Mouse (Mus musculus): ENCODE results near the gene Mip. TPM values are rescaled to one million over a fixed set of nuclear protein-coding genes. Genes with fewer than 3 reads are reported as not detected.
"Not testable (repeated sequence)": the region's sequence is repeated elsewhere in the genome, so short reads cannot be mapped to it uniquely, and the experiment has no call there.

Mip gene
- polyA plus RNA-seq, 1 experiment, result not detected

DNA sequence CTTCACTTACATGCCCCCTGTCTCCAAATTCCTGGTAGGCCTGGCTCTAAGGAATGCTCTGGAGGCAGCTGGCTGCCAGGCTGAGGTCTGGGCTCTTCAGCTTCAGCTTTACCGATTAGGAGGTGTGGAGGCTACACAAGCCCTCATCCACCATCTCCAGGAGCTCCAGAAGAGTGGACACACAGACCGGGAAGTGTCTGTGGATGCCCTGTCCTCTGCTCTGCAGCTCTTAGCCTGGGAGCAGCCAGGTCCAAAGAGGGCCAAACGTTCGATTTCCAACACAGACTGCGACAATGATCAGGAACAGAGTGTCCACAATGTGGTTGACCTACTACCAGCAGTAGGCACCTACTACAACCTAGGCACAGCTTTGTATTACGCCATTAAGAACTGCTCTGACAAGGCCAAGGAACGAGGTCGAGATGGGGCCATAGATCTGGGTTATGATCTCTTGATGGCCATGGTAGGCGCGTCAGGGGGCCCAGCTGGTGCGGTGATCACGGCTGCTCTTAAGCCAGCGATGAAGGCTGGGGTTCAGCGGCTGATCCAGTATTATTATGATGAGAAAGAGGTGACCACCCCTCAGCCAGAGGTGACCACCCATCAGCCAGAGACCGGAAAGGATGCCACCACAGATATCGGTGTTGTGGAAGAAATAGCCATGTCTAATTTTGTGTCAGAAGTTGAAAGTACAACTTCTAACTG, 43.7 kb downstream of the Mip start:
- H3K4me3 ChIP-seq (ENCODE audit: extremely low read depth, insufficient read depth, insufficient read length), result no peak overlapping the region
- H3K4me1 ChIP-seq (ENCODE audit: control insufficient read depth, insufficient read depth, insufficient read length), result no peaks in the 10 kb centered on the region; the same call in none of the 2 replicates
- TF ChIP-seq CTCF (IDR thresholded peaks at IDR 0.05; ENCODE audit: extremely low read depth, insufficient read depth, insufficient read length, insufficient replicate concordance), result no peak
- TF ChIP-seq POLR2A (IDR thresholded peaks at IDR 0.05; ENCODE audit: low read depth, low read length), result no peak
- no peaks in the 10 kb centered on the region for H3K36me3 ChIP-seq (ENCODE audit: control insufficient read depth, insufficient read depth, low read length)
- 93% methylated on average over 16 of the region's 16 CpGs for WGBS
- H3K27ac ChIP-seq (ENCODE audit: insufficient read depth, low read length), result peak overlapping the region; percentile 62
- no peak for DNase-seq (ENCODE audit: low read depth in 1 of 2, low spot score in 2 of 2)
- H3K27me3 ChIP-seq (ENCODE audit: control insufficient read depth, insufficient read depth, low read length), result no peaks in the 10 kb centered on the region

DNA sequence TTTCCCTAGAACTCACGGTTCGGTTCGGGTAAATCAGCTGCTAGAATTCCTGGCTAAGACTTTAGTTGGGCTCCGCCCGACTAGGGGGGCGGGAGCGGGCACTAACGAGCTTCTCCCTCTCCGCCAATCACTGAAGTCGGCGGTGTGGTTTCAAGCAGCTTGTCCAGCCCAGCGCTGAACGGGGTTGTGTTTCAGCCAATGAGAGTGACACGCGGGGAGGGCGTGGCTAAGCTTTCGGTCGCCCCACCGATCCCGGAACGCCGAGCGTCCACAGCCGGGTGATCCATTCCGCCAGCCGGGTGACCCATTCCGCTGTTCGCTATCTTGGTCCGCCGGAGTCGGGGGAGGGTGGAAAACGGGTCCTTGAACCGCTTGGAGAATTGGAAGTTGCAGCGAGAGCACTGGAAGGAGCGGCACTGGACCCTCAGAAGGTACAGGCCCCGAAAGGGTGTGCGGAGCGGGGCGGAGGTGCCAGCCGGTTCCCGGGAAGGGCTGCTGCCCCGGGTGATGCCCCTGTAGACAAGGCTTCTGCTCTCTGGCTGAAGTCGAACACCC, 44.7 kb downstream of the Mip start, which contains the start of gene Stat2:
TSS of gene Stat2 (plus strand) at position 273 of the 555 bp plus-strand sequence.
- DNase-seq (ENCODE audit: low read depth in 1 of 2, low spot score in 2 of 2), result peak; percentile 89 to 95
- Histone ChIP-seq H3K27ac (ENCODE audit: insufficient read depth, low read length) (peak within 1 kb of the TSS; percentile 64), H3K27me3 (ENCODE audit: control insufficient read depth, insufficient read depth, low read length) (no peaks in the 10 kb centered on the region), H3K4me1 (ENCODE audit: control insufficient read depth, insufficient read depth, insufficient read length) (no peaks in the 10 kb centered on the region; the same call in 1 of the 2 replicates), H3K4me3 (ENCODE audit: extremely low read depth, insufficient read depth, insufficient read length) (peak within 1 kb of the TSS; percentile 77), H3K36me3 (ENCODE audit: control insufficient read depth, insufficient read depth, low read length) (no peaks in the 10 kb centered on the region)
- TF ChIP-seq CTCF (IDR thresholded peaks at IDR 0.05; ENCODE audit: extremely low read depth, insufficient read depth, insufficient read length, insufficient replicate concordance) (no peak), POLR2A (IDR thresholded peaks at IDR 0.05; ENCODE audit: low read depth, low read length) (peak; percentile 73)
- WGBS, result 0% methylated on average over 43 of the region's 43 CpGs

DNA sequence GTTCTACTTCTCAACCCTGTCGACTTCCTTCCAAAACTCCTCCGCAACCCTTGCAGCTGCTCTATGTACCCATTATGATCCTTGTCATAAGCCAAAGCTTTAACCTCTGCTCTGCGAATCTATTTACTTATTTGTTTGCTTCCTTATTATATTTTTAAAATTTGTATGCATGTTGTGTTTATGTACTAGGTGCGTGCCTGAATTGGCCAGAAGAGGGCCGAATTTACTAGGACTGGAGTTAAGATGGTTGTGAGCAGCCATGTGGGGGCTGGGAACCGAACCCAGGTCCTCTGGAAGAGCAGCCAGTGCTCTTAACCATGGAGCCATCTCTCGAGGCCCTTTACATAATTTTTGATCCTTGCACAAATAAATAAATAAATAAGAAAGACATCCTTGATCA, 45.2 kb downstream of the Mip start:
- TF ChIP-seq POLR2A (IDR thresholded peaks at IDR 0.05; ENCODE audit: low read depth, low read length), result no peak
- TF ChIP-seq CTCF (IDR thresholded peaks at IDR 0.05; ENCODE audit: extremely low read depth, insufficient read depth, insufficient read length, insufficient replicate concordance), result no peak
- 38% methylated on average over 7 of the region's 7 CpGs for WGBS
- DNase-seq (ENCODE audit: low read depth in 1 of 2, low spot score in 2 of 2), result no peak

DNA sequence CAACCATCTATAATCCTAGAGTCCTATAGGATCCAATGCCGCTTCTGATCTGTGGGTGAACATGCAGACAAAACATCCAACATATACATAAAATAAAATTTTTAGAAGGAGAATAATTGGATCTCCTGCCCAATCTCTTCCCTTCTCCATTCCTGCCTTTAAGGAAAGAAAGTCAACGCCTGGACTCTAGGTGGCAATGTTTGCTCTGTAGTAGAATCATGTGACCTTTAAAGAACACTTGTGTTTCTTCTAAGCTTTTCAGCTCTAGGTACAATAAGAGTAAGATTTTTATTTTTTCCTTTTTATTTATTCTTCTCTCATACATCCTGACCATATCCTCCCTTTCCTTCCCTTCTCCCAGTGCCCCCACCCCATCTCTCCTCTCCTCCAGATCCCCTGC, 46.2 kb downstream of the Mip start:
- Histone ChIP-seq H3K27ac (ENCODE audit: insufficient read depth, low read length) (no peak overlapping the region), H3K4me1 (ENCODE audit: control insufficient read depth, insufficient read depth, insufficient read length) (no peaks in the 10 kb centered on the region; the same call in 1 of the 2 replicates), H3K4me3 (ENCODE audit: extremely low read depth, insufficient read depth, insufficient read length) (no peak overlapping the region), H3K27me3 (ENCODE audit: control insufficient read depth, insufficient read depth, low read length) (no peaks in the 10 kb centered on the region), H3K36me3 (ENCODE audit: control insufficient read depth, insufficient read depth, low read length) (peaks cover 6% of the 10 kb centered on the region)
- DNase-seq (ENCODE audit: low read depth in 1 of 2, low spot score in 2 of 2), result no peak
- TF ChIP-seq POLR2A (IDR thresholded peaks at IDR 0.05; ENCODE audit: low read depth, low read length), result no peak
- WGBS, result 70% methylated on average over 2 of the region's 2 CpGs

More for the DNA sequence above, 45.2 kb downstream of the Mip start:
- no peaks in the 10 kb centered on the region for H3K27me3 ChIP-seq (ENCODE audit: control insufficient read depth, insufficient read depth, low read length)
- peak overlapping the region; percentile 77 for H3K4me3 ChIP-seq (ENCODE audit: extremely low read depth, insufficient read depth, insufficient read length)
- H3K36me3 ChIP-seq (ENCODE audit: control insufficient read depth, insufficient read depth, low read length), result no peaks in the 10 kb centered on the region
- H3K4me1 ChIP-seq (ENCODE audit: control insufficient read depth, insufficient read depth, insufficient read length), result no peaks in the 10 kb centered on the region; the same call in 1 of the 2 replicates
- H3K27ac ChIP-seq (ENCODE audit: insufficient read depth, low read length), result peak overlapping the region; percentile 64

DNA sequence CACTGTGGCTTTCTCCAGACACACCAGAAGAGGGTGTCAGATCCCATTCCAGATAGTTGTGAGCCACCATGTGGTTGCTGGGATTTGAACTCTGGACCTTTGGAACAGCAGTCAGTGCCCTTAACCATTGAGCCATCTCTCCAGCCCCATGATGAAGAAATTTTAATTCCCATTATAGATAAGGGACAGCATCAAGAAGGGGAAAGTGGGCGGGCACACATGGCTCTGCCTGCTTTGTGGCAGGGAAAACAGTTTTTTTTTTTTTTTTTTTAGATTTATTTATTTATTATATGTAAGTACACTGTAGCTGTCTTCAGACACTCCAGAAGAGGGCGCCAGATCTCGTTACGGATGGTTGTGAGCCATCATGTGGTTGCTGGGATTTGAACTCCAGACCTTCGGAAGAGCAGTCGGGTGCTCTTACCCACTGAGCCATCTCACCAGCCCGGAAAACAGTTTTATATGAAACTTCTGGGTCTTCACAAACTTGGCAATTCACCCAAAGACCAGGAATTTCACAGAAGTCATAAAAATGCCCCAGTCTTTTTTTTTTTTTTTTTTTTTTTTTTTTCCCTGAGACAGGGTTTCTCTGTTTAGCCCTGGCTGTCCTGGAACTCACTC, 47.3 kb downstream of the Mip start:
- not testable (repeated sequence) for H3K27ac ChIP-seq (ENCODE audit: insufficient read depth, low read length); H3K4me3 ChIP-seq (ENCODE audit: extremely low read depth, insufficient read depth, insufficient read length); DNase-seq (ENCODE audit: low read depth in 1 of 2, low spot score in 2 of 2); H3K4me1 ChIP-seq (ENCODE audit: control insufficient read depth, insufficient read depth, insufficient read length); H3K27me3 ChIP-seq (ENCODE audit: control insufficient read depth, insufficient read depth, low read length)
- WGBS, result 82% methylated on average over 6 of the region's 7 CpGs
- peaks cover 14% of the 10 kb centered on the region for H3K36me3 ChIP-seq (ENCODE audit: control insufficient read depth, insufficient read depth, low read length)

DNA sequence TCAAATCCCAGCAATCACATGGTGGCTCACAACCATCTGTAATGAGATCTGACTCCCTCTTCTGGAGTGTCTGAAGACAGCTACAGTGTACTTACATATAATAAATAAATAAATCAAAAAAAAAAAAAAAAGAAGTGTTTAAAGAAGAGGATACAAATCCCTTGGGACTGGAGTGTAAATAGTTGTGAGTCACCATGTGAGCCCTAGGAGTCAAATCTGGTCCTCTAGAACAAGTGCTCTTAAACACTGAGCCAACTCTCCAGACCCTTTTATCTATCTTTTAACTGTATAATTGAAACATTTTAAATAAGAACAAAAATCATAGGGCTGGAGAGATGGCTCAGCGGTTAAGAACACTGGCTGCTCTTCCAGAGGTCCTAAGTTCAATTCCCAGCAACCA, 49.7 kb downstream of the Mip start:
- H3K4me3 ChIP-seq (ENCODE audit: extremely low read depth, insufficient read depth, insufficient read length); H3K27ac ChIP-seq (ENCODE audit: insufficient read depth, low read length); H3K27me3 ChIP-seq (ENCODE audit: control insufficient read depth, insufficient read depth, low read length); H3K4me1 ChIP-seq (ENCODE audit: control insufficient read depth, insufficient read depth, insufficient read length); DNase-seq (ENCODE audit: low read depth in 1 of 2, low spot score in 2 of 2): not testable (repeated sequence)
- H3K36me3 ChIP-seq (ENCODE audit: control insufficient read depth, insufficient read depth, low read length), result peaks cover 31% of the 10 kb centered on the region
- 95% methylated on average over 1 of the region's 1 CpGs for WGBS

DNA sequence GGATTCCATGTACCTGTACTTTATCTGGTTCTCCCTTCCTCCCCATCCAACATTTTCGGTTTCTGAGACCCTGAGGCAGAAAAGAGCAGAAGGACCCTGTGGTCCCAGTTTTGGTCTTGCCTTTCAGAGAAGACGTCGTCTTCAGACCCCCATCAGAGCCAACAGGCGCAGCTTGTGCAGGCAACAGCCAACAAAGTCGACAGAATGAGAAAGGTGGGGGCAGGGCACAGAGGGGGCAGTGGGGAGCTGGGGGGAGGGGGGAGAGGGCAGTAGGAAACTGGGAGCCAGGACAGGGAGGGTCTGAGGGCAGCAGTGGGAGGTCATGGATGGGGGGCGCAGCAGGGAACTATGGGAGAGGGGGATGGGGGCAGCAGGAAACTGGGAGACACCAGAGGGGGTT, 52.5 kb downstream of the Mip start:
- WGBS, result 88% methylated on average over 6 of the region's 6 CpGs
- H3K36me3 ChIP-seq (ENCODE audit: control insufficient read depth, insufficient read depth, low read length), result peaks cover 47% of the 10 kb centered on the region
- no peak for DNase-seq (ENCODE audit: low read depth in 1 of 2, low spot score in 2 of 2)
- H3K4me3 ChIP-seq (ENCODE audit: extremely low read depth, insufficient read depth, insufficient read length), result no peak overlapping the region
- H3K27me3 ChIP-seq (ENCODE audit: control insufficient read depth, insufficient read depth, low read length), result no peaks in the 10 kb centered on the region
- TF ChIP-seq CTCF (IDR thresholded peaks at IDR 0.05; ENCODE audit: extremely low read depth, insufficient read depth, insufficient read length, insufficient replicate concordance), result no peak
- TF ChIP-seq POLR2A (IDR thresholded peaks at IDR 0.05; ENCODE audit: low read depth, low read length), result no peak
- no peaks in the 10 kb centered on the region for H3K4me1 ChIP-seq (ENCODE audit: control insufficient read depth, insufficient read depth, insufficient read length)
- no peak overlapping the region for H3K27ac ChIP-seq (ENCODE audit: insufficient read depth, low read length)

Data from spleen, adult 2 months (tissue).